Mouse (Mus musculus) left cerebral cortex, adult 9 months (tissue): ENCODE results near the gene Foxb1.

Experiments used
- DNase-seq, 2 experiments: peaks; one replicate each; pipeline ENCODE4 v3.0.0; 2022; ENCODE audit warnings: low spot score in 2 of 2

Gene Foxb1

DNA sequence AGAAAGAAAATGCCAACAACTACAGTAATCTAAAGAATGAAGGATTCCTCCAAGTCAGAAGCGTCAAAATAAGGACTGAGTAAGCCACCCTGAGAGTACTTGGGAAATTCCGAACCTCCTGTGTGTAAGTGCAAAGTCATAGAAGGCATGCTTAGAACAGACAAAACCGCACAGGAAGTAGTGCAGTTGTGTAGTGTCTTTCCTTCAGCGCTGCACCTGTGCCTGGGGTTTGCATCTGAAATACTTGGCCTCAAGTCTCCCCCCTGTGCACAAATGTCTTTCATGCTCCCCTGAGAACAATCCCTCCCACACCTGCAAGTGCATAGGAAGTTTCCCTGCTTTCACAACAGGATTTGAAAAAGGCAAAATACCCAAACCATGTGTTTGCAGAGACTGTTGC, 3.5 kb downstream of the Foxb1 start:
- no peak for DNase-seq

DNA sequence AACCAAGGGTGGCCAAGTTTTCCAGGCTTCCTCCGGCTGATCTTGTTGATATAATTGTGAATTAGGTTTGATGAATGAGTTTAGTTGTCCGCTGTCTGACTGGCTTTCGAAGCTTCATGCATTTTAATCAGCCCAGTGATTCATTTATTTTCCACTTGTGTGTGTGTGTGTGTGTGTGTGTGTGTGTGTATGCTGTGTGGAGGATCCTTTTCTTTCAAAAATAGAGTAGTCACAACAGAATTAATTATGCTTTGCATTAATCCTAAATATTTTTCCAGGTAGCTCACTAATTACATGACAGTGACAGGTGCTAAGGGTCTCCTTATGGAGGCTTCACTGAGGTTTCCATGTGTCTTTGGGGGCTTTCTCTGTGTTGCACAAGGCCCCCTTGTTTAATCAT, 4.3 kb downstream of the Foxb1 start:
- no peak for DNase-seq

DNA sequence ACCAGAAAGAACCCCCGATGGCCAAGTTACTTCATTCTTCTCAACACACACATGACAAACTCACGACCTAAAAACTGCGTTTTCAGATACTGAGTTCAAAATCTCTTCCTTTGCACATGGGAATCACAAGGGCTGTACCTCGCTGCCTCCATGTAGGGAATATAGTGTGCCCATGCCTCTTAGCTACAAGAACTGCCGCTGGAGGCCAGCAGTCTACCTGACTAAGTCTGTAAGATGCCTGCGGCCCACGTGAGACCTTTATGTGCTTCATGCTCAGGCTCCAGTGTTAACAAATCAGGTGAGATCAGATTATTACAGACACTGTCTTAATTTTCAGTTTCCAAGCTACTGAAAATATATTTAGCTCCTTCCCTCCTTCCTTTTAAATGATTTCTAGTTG, 4.7 kb downstream of the Foxb1 start:
- no peak for DNase-seq

DNA sequence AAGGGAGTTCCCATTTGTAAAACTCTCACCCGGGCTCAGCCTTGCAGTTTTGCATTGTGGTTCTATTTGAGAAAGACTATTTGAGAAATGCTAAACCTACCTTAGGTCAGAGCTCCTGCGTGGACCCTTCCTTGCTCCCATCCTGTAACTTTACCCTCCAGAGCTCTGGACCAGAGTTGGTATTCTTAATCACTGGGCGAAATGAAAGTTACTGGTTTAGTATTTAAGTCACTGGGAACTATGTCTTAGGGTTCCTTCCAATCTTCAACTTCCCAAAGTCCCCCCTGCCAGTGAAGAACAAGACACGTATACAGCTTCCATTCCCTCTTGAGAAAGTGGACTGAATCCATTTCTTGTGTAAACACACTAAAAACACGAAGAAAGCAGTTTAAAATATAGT, 5.6 kb downstream of the Foxb1 start:
- DNase-seq, result no peak

DNA sequence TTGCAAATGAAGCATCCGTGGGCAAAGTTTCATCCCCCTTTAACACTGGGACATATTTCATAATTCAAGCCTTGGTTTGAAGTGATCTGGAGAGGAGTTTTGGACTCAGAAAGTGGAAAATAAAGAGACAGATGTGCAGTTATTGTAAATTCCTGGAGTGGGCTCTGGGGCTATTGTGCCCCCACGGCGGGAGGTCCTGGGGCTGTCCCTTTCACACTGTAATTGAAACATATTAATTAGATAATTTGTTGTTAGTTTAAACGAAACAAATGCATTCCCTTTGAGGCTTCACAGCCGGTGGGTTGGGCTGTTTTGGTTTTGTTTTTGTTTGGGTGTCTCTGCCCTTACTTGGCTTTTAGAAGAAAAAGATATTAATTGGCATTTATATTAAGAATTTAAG, 6.0 kb downstream of the Foxb1 start:
- no peak for DNase-seq

DNA sequence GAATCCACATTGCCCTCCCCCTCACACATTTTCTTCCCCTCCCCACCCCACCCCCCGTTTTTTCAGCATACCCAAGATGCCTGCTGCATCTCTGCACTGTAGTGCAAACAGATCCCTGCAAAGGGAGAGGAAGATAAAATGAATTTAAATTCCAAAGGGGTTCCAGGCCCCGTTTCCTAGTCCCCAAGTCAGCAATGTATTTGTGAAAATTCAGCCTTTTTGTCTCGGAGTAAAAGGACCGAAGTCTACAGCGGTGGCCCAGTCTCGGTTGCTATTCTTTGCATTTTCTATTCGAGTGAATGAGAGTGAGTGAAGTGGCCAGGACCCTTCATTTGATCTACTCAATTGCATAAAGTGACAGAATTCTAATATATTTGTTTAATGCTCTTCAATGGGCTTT, 6.4 kb downstream of the Foxb1 start:
- DNase-seq, result no peak

DNA sequence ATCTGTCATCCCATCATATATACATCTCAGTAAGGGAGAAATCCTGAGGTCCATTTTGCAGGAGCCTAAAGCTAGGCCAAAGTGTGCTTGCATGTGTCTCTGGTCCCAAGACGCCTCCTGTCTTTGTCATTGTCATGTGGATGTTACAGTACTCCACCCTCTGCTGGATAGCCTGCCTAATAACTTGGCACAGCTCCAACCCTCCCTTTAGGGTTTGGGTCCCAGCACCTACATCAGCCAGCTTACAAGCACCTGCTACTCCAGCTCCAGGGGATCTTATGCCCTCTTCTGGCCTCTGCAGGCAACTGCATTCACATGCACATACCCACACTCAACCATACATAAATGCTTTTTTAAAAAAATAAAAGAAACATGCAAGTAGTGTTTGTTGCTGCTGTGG, 12.8 kb downstream of the Foxb1 start:
- no peak for DNase-seq

DNA sequence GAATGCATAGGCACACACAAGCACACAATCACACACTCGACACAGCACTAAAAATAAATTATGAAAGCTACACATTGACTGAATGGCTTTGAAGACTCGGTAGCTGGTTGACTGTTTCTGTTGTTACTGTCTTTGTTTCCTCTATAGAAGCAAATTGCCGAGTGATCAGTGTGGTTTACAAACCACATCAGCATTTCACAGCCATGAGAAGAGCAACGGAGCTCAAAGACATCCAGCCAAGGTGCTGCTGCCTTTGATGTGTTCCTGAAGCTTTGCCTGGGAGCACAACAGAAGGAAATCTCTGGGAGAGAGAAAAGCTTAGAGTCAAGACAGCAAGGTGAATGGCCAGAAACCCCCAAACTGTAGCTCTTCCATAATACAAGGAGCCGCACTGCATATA, 32.0 kb downstream of the Foxb1 start:
- DNase-seq, result no peak

DNA sequence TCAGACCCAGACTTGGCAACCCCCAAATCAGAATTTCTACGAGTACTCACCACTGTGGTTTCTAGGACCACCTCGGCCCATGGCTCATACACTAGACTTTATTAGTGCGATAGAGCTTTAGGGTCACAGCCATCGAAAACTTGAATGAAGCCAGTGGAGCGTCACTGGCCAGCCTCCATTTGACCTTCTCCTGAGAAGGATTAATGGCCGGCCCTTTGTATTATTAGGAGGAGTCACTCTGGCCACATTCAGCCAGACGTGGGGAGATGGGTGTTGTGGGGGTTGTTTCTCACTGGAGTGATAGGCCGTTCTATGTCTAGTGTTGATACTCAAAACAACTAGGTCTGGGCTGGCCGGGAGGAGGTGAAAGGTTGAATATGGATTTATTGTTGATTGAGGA, 42.3 kb downstream of the Foxb1 start:
- DNase-seq, result no peak

DNA sequence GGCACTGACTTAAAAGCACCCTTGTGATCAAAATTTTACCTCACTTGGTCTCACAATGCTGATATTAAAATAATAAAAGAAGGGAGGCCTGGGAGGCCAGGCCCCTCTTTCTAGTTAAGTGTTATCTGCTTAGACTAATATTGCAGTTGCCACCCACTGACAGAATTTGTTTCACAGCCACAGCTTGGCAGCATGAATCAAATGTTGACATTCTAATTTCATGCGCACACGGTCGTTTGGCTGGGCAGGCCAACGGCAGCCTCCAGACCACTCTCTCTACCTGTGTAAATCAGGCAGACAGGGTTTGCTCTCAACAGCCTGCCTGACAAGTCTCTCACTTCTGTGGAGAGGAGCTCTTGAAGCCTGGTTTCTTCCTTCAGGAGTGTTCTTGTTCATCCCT, 44.4 kb downstream of the Foxb1 start:
- no peak for DNase-seq

DNA sequence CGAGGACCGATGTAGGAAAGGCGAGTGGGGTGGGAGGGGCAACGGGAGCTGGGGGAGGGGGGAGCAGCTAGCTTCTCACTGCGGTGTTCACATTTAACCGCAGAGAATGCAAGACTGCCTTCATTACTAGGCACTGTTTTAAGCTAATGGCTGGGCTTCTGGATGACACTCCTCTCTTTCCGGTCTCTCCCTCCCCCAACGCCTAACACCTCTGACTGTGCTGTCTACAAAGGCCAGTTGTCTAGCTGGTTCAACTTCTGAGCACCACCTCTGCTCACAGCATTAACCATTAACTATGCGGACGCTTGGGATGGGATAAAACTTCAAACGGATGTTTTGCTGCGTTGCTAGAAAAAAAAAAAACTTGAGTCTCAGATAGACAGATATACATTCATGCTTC, 45.3 kb downstream of the Foxb1 start:
- no peak for DNase-seq

DNA sequence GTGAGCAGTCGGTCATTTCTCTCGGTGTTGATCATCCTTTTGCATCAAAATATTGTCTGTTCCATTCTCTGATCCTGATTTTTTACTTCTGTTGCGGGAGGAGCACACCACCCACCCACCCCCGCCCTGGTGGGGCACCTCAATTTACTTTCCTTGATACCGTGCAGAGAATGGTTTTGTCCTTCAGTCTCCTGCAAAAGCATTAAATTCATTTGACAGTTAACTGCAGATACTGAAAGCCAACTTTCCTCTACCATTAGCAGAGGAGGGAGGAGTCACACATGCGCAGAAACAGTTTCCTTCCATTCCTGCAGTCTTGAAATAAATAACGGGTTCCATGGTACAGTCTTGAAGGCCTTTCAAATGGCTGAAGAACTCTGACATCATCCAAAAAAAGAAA, 46.4 kb downstream of the Foxb1 start:
- no peak for DNase-seq

DNA sequence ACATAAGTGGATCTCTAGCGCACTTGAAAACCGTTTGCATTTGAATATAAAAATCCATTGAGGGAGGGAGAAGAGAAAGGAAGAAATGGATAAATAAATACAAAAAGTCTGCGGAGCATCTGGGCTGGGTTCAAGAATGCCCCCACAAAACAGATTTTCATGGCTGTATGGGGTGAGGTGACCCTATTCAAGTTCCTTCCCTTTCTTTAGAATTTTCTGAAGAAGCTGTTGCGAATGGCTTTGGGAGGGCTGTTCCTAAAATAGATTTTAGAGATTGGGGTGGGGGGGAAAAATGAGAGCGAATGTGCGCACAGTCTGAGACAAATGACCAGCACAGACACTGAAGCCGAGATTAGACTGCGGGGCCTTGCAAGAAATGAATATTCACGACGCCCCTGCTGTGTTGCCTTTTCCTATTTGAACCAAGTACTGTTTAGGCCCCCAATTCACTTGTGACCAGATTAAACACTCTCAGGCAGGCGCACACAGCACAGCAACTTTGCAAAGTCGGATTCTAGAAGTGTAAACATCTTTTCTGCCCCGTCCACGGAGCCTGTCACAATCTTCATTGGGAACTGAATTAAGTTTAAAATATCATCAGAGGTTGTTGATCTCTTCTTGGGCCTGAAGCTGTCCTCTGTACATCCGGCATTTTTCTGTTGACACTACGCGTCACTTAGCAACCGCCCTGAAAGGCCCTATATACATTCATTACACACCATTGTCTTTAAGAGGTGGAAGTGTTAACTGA, 47.0 kb downstream of the Foxb1 start:
- no peak for DNase-seq

DNA sequence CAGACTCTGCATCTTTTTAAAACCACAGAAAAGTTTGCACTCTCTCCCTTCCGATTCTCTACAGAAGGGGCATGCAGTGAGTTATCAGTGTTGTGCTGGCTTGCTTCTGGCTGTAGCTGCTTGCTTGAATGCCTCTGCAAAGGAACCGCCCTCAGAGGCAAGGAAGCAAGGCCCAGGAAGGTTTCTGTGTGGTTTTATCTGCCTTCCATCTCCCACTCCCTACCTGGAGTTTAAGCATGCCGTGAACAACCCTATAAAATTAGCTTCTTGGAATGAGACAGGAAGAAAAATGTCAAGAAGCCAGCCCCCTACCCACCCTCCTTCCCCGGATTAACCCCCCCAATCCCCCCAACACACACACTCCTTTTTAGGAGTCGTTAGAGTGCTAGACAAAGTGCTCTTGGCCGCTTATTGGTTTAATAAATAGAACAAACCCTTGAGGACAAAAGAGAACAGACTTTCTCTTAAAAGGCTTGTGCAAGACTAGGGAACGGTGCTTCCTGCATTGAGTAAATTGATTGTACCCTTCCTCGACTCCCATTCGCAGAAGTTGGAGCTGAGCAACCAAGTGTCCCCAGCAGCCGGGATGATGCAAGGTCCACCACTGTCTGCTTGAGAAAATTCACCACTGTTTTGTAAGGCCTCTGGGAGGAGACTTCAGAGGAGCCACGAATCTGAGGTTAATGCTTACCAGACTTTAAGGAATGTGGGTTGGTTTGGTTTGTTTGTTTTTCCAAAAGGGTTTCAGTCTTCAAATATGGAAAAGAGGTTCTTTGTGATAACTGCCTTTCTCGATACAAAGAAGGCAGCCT, 47.8 kb downstream of the Foxb1 start:
- DNase-seq, result no peak
